Mouse (Mus musculus) CH12.LX (cell line): ENCODE measurements around the gene Mroh7.
"Not testable (repeated sequence)": the region's sequence is repeated elsewhere in the genome, so short reads cannot be mapped to it uniquely, and the experiment has no call there.

Source experiments
- CHD2 ChIP-seq: IDR thresholded peaks from 2 replicates; pipeline ENCODE4 v1.6.1; 2011; ENCODE audit warnings: low read length, improper control_type of control experiment
- CTCF ChIP-seq, 2 experiments: IDR thresholded peaks in 1 of 2; conservative IDR thresholded peaks in 1 of 2; 2 replicates each; pipeline ENCODE4 v1.5.1; 2011 to 2012; ENCODE audit warnings: low read depth in 2 of 2, low read length in 2 of 2, improper control_type of control experiment in 1 of 2, inconsistent platforms in 1 of 2, mild to moderate bottlenecking in 1 of 2, moderate library complexity in 1 of 2
- GABPA ChIP-seq: IDR thresholded peaks from 2 replicates; pipeline ENCODE4 v1.6.1; 2012; ENCODE audit warnings: low read depth, low read length, improper control_type of control experiment, inconsistent platforms; ENCODE audit not compliant: insufficient replicate concordance
- POLR2A ChIP-seq: IDR thresholded peaks from 2 replicates; pipeline ENCODE4 v1.6.1; 2011; ENCODE audit warnings: low read depth, mild to moderate bottlenecking, improper control_type of control experiment, low read length
- POLR2AphosphoS2 ChIP-seq: IDR thresholded peaks from 2 replicates; pipeline ENCODE4 v1.6.1; 2011; ENCODE audit warnings: low read depth, low read length, improper control_type of control experiment
- TBP ChIP-seq: conservative IDR thresholded peaks from 2 replicates; pipeline ENCODE4 v1.6.1; 2011; ENCODE audit warnings: low read depth, low read length, improper control_type of control experiment
- ZNF384 ChIP-seq: IDR thresholded peaks from 2 replicates; pipeline ENCODE4 v1.6.1; 2012; ENCODE audit warnings: low read depth, low read length, improper control_type of control experiment, inconsistent platforms

GRCm38 (mm10) chr4:106736884-106737283 lies 6.2 kb upstream of the Mroh7 start:
- not testable (repeated sequence) for TF ChIP-seq TBP; POLR2A; CTCF (conservative IDR thresholded peaks at IDR 0.05 in 1 of 2, IDR thresholded peaks at IDR 0.05 in 1 of 2; ENCODE audit: low read depth in 2 of 2, low read length in 2 of 2); ZNF384; GABPA; CHD2; POLR2AphosphoS2
